Mouse (Mus musculus) embryonic fibroblast, embryonic 13.5 days (primary cell): Measurements from ENCODE around the gene Cfap99.

ENCODE experiments used
- CTCF ChIP-seq: IDR thresholded peaks from 2 replicates; pipeline ENCODE4 v1.5.1; 2011; ENCODE audit warnings: mild to moderate bottlenecking, control low read depth, low read length, moderate library complexity, borderline replicate concordance; ENCODE audit not compliant: insufficient read depth
- POLR2A ChIP-seq: IDR thresholded peaks from 2 replicates; pipeline ENCODE4 v1.6.1; 2011; ENCODE audit warnings: low read depth, mild to moderate bottlenecking, control low read depth, low read length, moderate library complexity

DNA sequence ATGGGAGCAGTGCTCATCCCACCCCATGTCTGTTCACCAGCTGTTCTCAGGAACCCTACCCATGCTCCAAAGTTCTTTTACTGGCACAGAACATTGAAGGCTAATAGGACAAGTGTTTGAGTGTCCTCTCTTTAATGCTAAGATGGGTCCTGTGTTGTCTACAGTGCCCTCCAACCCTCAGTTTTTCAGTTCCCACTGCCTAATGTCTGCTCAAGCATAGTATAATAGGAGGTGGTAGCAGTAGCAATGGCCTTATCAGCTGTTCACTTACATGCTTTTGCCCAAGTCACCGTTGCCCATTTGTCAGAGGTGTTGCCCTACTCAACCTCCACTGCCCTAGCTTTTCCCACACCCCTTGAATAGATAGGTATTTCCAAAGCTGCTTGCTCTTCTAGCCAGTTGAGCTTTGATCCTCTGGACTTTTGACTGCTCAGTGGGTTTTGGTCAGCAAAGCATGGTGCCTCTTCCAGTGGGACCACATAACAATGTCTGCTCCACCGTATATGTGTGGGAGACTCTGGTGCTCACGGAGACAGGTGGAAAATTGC, 63.8 kb downstream of the Cfap99 start:
- TF ChIP-seq POLR2A (no peak), CTCF (no peak)
